Mouse (Mus musculus): ENCODE results near the gene Bicc1. TPM values are rescaled to one million over a fixed set of nuclear protein-coding genes. Genes with fewer than 3 reads are reported as not detected.

Gene Bicc1
- total and polyA plus RNA-seq, 3 experiments, result not detected

DNA sequence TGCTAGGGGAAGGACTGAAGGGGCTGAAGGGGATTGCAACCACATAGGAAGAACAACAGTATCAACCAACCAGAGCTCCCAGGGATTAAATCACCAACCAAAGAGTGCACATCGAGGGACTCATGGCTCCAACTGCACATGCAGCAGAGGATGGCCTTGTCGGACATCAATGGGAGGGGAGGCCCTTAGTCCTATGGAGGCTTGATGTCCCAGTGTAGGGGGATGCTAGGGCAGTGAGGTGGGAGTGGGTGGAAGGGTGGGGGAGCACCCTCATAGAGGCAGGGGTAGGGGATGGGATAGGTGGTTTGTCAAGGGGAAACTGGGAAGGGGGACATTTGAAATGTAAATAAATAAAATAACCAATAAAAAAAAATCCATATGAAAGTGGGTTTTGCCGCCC is 152.5 kb downstream of the Bicc1 start:
- Histone ChIP-seq H3K4me1 (ENCODE audit: control insufficient read depth in 1 of 2, insufficient read depth in 2 of 2, low read length in 2 of 2) (no peaks in the 10 kb centered on the region), H3K9me3 (replicated peaks; ENCODE audit: insufficient read depth, low read length) (no peaks in the 10 kb centered on the region), H3K27me3 (ENCODE audit: control insufficient read depth in 1 of 2, insufficient read depth in 2 of 2, low read length in 2 of 2) (no peaks in the 10 kb centered on the region), H3K9ac (ENCODE audit: control insufficient read depth, low read depth, low read length, poor library complexity, severe bottlenecking) (no peak overlapping the region), H3K79me2 (ENCODE audit: control insufficient read depth, insufficient read depth, low read length, poor library complexity) (no peaks in the 10 kb centered on the region), H3K36me3 (ENCODE audit: control insufficient read depth in 1 of 2, insufficient read depth in 2 of 2, low read length in 2 of 2) (no peaks in the 10 kb centered on the region), H3K27ac (ENCODE audit: control insufficient read depth, low read depth, low read length) (no peak overlapping the region), H3K4me3 (ENCODE audit: control insufficient read depth in 1 of 2, insufficient read depth in 1 of 2, low read depth in 2 of 2, low read length in 2 of 2) (no peak overlapping the region)
- TF ChIP-seq TBP (IDR thresholded peaks at IDR 0.05; ENCODE audit: low read depth, low read length), result no peak
- no peak for TF ChIP-seq POLR2A (IDR thresholded peaks at IDR 0.05; ENCODE audit: control insufficient read depth in 1 of 2, insufficient read depth in 1 of 2, low read depth in 1 of 2, low read length in 2 of 2, poor library complexity in 1 of 2)
- no peak for TF ChIP-seq ZMIZ1 (IDR thresholded peaks at IDR 0.05; ENCODE audit: low read depth, low read length)
- TF ChIP-seq NELFE (IDR thresholded peaks at IDR 0.05; ENCODE audit: low read depth, low read length), result no peak
- TF ChIP-seq TCF12 (IDR thresholded peaks at IDR 0.05; ENCODE audit: low read depth, low read length), result no peak
- TF ChIP-seq POLR2AphosphoS5 (IDR thresholded peaks at IDR 0.05; ENCODE audit: borderline replicate concordance, low read depth, low read length), result no peak
- TF ChIP-seq HCFC1 (IDR thresholded peaks at IDR 0.05; ENCODE audit: low read depth, low read length), result no peak
- TF ChIP-seq ETS1 (IDR thresholded peaks at IDR 0.05; ENCODE audit: low read depth, low read length), result no peak
- no peak for TF ChIP-seq ZC3H11A (IDR thresholded peaks at IDR 0.05; ENCODE audit: low read depth, low read length)
- no peak for TF ChIP-seq BHLHE40 (IDR thresholded peaks at IDR 0.05; ENCODE audit: borderline replicate concordance, low read depth, low read length)
- no peak for TF ChIP-seq ZKSCAN1 (IDR thresholded peaks at IDR 0.05; ENCODE audit: low read depth, low read length)
- no peak for TF ChIP-seq SIN3A (IDR thresholded peaks at IDR 0.05; ENCODE audit: low read length)
- TF ChIP-seq MEF2A (IDR thresholded peaks at IDR 0.05; ENCODE audit: extremely low read depth, insufficient replicate concordance, low read depth, low read length, poor library complexity, severe bottlenecking), result no peak
- TF ChIP-seq MAFK (IDR thresholded peaks at IDR 0.05; ENCODE audit: borderline replicate concordance, low read depth, low read length), result no peak
- TF ChIP-seq KAT2A (conservative IDR thresholded peaks at IDR 0.05; ENCODE audit: low read depth, low read length), result no peak
- TF ChIP-seq ELF1 (IDR thresholded peaks at IDR 0.05; ENCODE audit: low read depth, low read length), result no peak
- TF ChIP-seq JUND (IDR thresholded peaks at IDR 0.05; ENCODE audit: low read depth, low read length), result no peak
- TF ChIP-seq MAX (IDR thresholded peaks at IDR 0.05; ENCODE audit: low read length), result no peak
- DNase-seq (ENCODE audit: low read depth, low spot score), result no peak

- no peaks in the 10 kb centered on the region for H3K27me3 ChIP-seq (ENCODE audit: control insufficient read depth in 1 of 2, insufficient read depth in 2 of 2, low read length in 2 of 2)
- H3K9ac ChIP-seq (ENCODE audit: control insufficient read depth, low read depth, low read length, poor library complexity, severe bottlenecking), result no peak overlapping the region
- no peaks in the 10 kb centered on the region for H3K9me3 ChIP-seq (replicated peaks; ENCODE audit: insufficient read depth, low read length)
- no peak overlapping the region for H3K27ac ChIP-seq (ENCODE audit: control insufficient read depth, low read depth, low read length)
- DNase-seq (ENCODE audit: low read depth, low spot score), result no peak
- TF ChIP-seq CHD2 (IDR thresholded peaks at IDR 0.05; ENCODE audit: low read length) (no peak), NRF1 (IDR thresholded peaks at IDR 0.05; ENCODE audit: insufficient read depth, low read depth, low read length, poor library complexity, severe bottlenecking) (no peak), UBTF (IDR thresholded peaks at IDR 0.05; ENCODE audit: borderline replicate concordance, insufficient read depth, low read depth, low read length) (no peak), TCF12 (IDR thresholded peaks at IDR 0.05; ENCODE audit: low read depth, low read length) (no peak), MAX (IDR thresholded peaks at IDR 0.05; ENCODE audit: low read length) (no peak), BHLHE40 (IDR thresholded peaks at IDR 0.05; ENCODE audit: borderline replicate concordance, low read depth, low read length) (no peak), SIN3A (IDR thresholded peaks at IDR 0.05; ENCODE audit: low read length) (no peak)
- no peaks in the 10 kb centered on the region for H3K79me2 ChIP-seq (ENCODE audit: control insufficient read depth, insufficient read depth, low read length, poor library complexity)
- no peak overlapping the region for H3K4me3 ChIP-seq (ENCODE audit: control insufficient read depth in 1 of 2, insufficient read depth in 1 of 2, low read depth in 2 of 2, low read length in 2 of 2)
- no peaks in the 10 kb centered on the region for H3K4me1 ChIP-seq (ENCODE audit: control insufficient read depth in 1 of 2, insufficient read depth in 2 of 2, low read length in 2 of 2)
- no peaks in the 10 kb centered on the region for H3K36me3 ChIP-seq (ENCODE audit: control insufficient read depth in 1 of 2, insufficient read depth in 2 of 2, low read length in 2 of 2)
These were observed 156.6 kb downstream of the Bicc1 start for GRCm38 (mm10) chr10:71002871-71003270.

All from MEL (cell line).